Mouse (Mus musculus) midbrain, postnatal 0 days (tissue): ENCODE results near the gene Cyb5r3. TPM values are rescaled to one million over a fixed set of nuclear protein-coding genes. Genes with fewer than 3 reads are reported as not detected.
A peak's percentile ranks its signal among the peaks of the same experiment; 100 is the strongest.

Experiments
- ATAC-seq: fragments of 200-750 bp; cut with Nextera tagmentation; 2 replicates; pipeline ENCODE4 v1.8.0; 2017; ENCODE audit warnings: moderate number of reproducible peaks, mild to moderate bottlenecking, moderate TSS enrichment, moderate library complexity; ENCODE audit not compliant: low FRiP score
- DNase-seq: peaks from one replicate; pipeline ENCODE4 v3.0.0-alpha.2; 2015; ENCODE audit warnings: low spot score
- H3K27ac ChIP-seq: fragments of 300-500 bp; sonication (generic); 2 replicates; pipeline ENCODE4 v1.5.1; 2014; ENCODE audit warnings: low read depth, mild to moderate bottlenecking, low read length, mixed read lengths
- H3K27me3 ChIP-seq: fragments of 300-500 bp; sonication (generic); 2 replicates; pipeline ENCODE4 v1.6.1; 2014; ENCODE audit warnings: low read length, control low read depth, mixed read lengths; ENCODE audit not compliant: insufficient read depth
- H3K36me3 ChIP-seq: fragments of 300-500 bp; sonication (generic); 2 replicates; pipeline ENCODE4 v1.6.1; 2014; ENCODE audit warnings: low read length, control low read depth, mixed read lengths; ENCODE audit not compliant: insufficient read depth
- H3K4me1 ChIP-seq: fragments of 300-500 bp; sonication (generic); 2 replicates; pipeline ENCODE4 v1.6.1; 2014; ENCODE audit warnings: mild to moderate bottlenecking, control low read depth, antibody characterized with exemption, low read length, mixed read lengths; ENCODE audit not compliant: insufficient read depth
- H3K4me2 ChIP-seq: fragments of 300-500 bp; sonication (generic); 2 replicates; pipeline ENCODE4 v1.6.1; 2014; ENCODE audit warnings: low read depth, mild to moderate bottlenecking, low read length, mixed read lengths; ENCODE audit not compliant: poor library complexity, severe bottlenecking
- H3K4me3 ChIP-seq: fragments of 300-500 bp; sonication (generic); 2 replicates; pipeline ENCODE4 v1.5.1; 2014; ENCODE audit warnings: low read depth, mild to moderate bottlenecking, low read length, moderate library complexity
- H3K9ac ChIP-seq: fragments of 300-500 bp; sonication (generic); replicated peaks from 2 replicates; pipeline ENCODE4 v1.6.1; 2014; ENCODE audit warnings: mild to moderate bottlenecking, low read length, moderate library complexity, mixed read lengths; ENCODE audit not compliant: poor library complexity, severe bottlenecking
- H3K9me3 ChIP-seq: fragments of 300-500 bp; sonication (generic); 2 replicates; pipeline ENCODE4 v1.6.1; 2016; ENCODE audit warnings: low read length, control low read depth
- CTCF ChIP-seq: IDR thresholded peaks from 2 replicates; pipeline ENCODE4 v1.5.1; 2016; ENCODE audit warnings: antibody characterized with exemption, mild to moderate bottlenecking
- WGBS: fragments of 180-500 bp; shearing (Covaris S2); extraction: QIAGEN DNeasy Blood & Tissue Kit; methylation state at CpG from one replicate; pipeline ENCODE4 v1.1.7; 2014; 5-methylcytosine and 5-hydroxymethylcytosine counted together
- polyA plus RNA-seq: library from polyadenylated mRNA; unstranded; fragments of >200 nt; fragmentation: Nextera tagmentation; extraction: Ambion mirVana; gene quantifications from 2 replicates; pipeline ENCODE4 v1.2.1, GENCODE M21; 2015
- total RNA-seq: library from RNA; depleted of rRNA; stranded (reverse); fragments of >200 nt; gene quantifications from 2 replicates; pipeline ENCODE4 v1.2.3, GENCODE M21; 2014

Cyb5r3 gene
- total and polyA plus RNA-seq, 2 experiments from 2014 or later = 86.5 to 146 TPM

DNA sequence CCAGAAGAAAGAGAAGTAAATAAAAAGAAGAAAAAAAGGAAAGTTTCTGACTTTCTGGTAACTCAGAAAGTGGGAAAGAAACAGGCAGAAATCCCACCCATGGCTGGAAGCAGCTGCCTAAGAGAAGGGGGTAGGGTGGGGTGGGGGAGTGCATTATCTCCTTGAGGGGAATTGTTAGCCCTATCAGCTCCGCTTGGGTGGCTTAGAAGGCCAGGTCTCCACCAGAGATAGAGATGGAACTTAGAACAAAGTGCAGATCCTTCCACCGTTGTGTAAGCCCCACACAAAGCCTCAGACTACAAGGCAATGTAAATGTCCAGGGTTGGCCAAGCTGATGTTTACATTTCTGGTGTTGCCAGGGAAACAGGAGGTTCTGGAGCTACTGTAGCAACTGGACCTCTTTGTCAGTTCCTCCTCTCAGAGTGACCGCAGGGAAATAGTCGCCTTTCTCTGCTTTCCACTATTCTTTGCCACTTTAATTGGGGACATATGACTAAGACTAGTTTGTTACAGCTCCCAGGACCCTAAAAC, 9.5 kb upstream of the Cyb5r3 start:
- no peak for TF ChIP-seq CTCF
- Histone ChIP-seq H3K4me2 (no peak overlapping the region), H3K9ac (no peak overlapping the region), H3K9me3 (no peaks in the 10 kb centered on the region), H3K36me3 (no peaks in the 10 kb centered on the region), H3K27ac (no peak overlapping the region), H3K4me3 (no peak overlapping the region), H3K27me3 (no peaks in the 10 kb centered on the region), H3K4me1 (no peaks in the 10 kb centered on the region)
- DNase-seq (no peak), ATAC-seq (no peak)
- 51% methylated on average over 4 of the region's 4 CpGs for WGBS

DNA sequence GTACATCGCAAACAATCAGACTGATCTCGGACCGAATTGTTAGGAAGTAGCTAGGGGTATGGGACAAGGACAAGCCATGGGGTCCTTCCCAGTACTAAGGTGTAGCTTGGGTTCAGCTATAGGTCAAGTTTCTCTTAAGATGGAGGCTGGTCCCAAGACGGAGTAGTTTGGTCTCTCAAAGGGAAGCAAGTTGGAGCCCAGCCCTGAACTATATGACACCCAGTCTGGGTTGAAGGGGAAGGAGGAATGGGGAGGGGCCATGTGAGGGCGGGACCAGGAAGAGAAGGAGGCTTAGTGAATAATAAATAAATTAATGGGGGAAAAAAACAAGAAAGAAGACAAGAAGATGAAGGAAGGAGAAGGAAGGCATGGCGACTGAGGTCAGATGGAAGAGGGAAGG, 7.6 kb upstream of the Cyb5r3 start:
- 86% methylated on average over 6 of the region's 6 CpGs for WGBS
- no peak overlapping the region for H3K4me3 ChIP-seq
- DNase-seq = no peak

DNA sequence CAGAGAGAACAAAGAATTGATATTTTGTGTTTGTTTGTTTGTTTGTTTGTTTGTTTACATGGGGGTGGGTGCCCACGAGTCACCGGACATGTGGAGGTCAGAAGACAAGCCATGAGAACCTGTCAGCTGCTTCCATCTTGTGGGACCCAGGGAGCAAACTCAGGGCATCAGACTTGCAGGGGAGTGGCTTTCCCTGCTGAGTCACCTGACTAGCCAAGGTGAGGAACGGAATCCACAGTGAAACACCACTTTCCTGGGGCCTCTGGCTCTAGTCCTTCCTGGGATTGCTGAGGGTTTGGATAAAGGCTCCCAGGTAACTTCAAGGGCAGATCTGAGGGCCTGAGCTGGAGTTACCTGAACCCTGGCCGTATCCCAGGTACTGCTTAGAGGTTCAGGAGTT, 4.3 kb upstream of the Cyb5r3 start:
- 83% methylated on average over 4 of the region's 4 CpGs for WGBS
- TF ChIP-seq CTCF = no peak
- DNase-seq (no peak), ATAC-seq (no peak)
- H3K9ac ChIP-seq = no peak overlapping the region
- H3K27ac ChIP-seq = no peak overlapping the region
- no peaks in the 10 kb centered on the region for H3K9me3 ChIP-seq
- no peaks in the 10 kb centered on the region for H3K4me1 ChIP-seq
- H3K4me3 ChIP-seq = no peak overlapping the region
- H3K4me2 ChIP-seq = no peak overlapping the region
- H3K36me3 ChIP-seq = no peaks in the 10 kb centered on the region
- H3K27me3 ChIP-seq = no peaks in the 10 kb centered on the region

More for the DNA sequence above, 7.6 kb upstream of the Cyb5r3 start:
- H3K27ac ChIP-seq = no peak overlapping the region
- no peaks in the 10 kb centered on the region for H3K27me3 ChIP-seq
- TF ChIP-seq CTCF = no peak
- H3K9ac ChIP-seq = no peak overlapping the region
- no peak for ATAC-seq
- H3K4me2 ChIP-seq = no peak overlapping the region
- no peaks in the 10 kb centered on the region for H3K36me3 ChIP-seq
- no peaks in the 10 kb centered on the region for H3K9me3 ChIP-seq
- H3K4me1 ChIP-seq = no peaks in the 10 kb centered on the region

DNA sequence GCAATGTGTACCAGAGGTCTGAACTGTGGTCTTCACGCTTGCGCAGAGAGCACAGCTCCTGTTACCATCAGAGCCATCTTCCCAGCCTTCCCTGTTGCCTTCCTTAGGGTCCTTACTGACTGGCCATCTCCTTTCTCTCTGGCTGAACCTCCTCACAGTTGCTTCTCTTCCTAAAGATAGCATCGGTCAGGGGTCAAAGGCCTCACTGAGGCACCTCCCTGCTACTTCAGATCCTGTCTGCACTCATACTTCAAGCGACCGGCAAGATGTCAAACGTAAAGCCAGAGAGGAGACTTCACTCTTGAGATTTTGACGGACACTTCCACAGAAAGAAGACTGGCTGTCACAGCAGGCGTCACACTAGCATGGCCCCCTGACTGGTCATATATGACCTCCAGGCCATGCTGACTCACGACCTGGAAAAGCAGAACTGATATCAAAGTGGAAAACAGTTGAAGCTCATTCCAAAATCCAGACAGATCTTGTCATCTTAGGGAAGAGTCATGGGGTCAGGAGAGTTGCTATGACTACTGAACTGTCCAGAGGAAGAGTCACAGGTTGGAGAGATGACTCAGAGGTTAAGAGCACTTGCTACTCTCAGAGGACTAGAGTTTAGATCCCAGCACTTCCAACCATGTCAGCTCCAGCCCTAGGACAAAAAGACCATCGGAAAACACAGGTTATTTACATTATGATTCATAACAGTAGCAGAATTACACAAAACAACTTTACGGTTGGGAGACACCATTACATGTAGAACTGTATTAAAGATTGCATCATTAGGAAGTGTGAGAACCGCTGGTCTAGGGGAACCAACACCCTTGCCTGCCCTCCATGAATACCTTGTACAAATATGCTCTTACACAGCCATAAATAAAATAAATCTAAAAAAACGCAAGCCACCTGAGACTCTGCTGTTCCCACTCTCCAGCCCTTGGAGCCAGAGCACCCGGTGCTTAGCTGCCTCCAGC, 1.8 kb upstream of the Cyb5r3 start:
- Histone ChIP-seq H3K27ac (no peak overlapping the region), H3K9ac (no peak overlapping the region), H3K9me3 (no peaks in the 10 kb centered on the region), H3K36me3 (no peaks in the 10 kb centered on the region), H3K4me1 (0 out of 2 replicates have a peak, but pooled peaks cover 14% of the 10 kb centered on the region), H3K4me2 (no peak overlapping the region), H3K27me3 (no peaks in the 10 kb centered on the region), H3K4me3 (no peak overlapping the region)
- no peak for ATAC-seq
- WGBS = 92% methylated on average over 14 of the region's 14 CpGs
- DNase-seq = no peak
- no peak for TF ChIP-seq CTCF

DNA sequence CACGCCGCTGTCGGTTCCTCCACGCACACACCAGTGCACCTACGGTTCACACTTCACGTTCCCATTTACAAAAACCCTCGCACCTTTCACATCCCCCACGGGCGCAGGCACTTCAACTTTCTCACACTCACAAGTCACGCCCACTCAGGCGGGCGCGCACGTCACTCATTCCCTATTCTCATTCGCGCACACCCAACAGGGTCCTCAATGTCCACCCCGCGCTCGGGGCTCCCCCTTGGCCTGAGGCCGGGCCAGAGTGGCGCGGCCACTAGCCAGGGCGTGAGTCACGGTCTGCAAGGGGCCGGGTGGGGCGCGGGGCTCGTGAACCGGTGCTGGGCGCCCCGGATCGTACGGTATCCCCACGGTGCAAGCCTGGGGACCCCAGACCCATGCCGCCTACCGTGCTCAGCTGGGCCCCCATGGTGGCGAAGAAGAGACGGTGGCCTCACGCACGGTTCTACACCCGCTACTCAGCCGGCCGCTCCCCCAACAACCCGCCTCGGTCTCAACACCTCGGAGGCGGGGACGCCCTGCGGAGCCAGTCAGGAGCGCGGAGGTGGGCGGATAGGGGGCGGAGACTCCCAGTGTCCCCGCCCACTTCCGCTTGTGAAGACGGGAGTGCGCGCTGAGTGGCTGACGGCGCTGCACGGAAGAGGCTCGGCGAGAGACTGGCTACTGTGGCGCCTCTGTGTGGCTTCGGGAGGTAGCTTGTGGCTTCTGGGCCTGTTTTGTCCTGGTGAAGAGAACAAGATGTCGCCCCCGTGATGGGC, 495 bp downstream of the Cyb5r3 start:
- Histone ChIP-seq H3K9me3 (no peaks in the 10 kb centered on the region), H3K4me1 (0 out of 2 replicates have a peak, but pooled peaks cover 14% of the 10 kb centered on the region), H3K27ac (peak overlapping the region; percentile 92), H3K36me3 (no peaks in the 10 kb centered on the region), H3K4me3 (peak overlapping the region; percentile 70), H3K9ac (peak overlapping the region; percentile 91), H3K4me2 (peak overlapping the region; percentile 65), H3K27me3 (no peaks in the 10 kb centered on the region)
- 1% methylated on average over 60 of the region's 67 CpGs for WGBS
- DNase-seq (peak; percentile 99), ATAC-seq (peak; percentile 97)
- TF ChIP-seq CTCF = peak; percentile 69
